Mouse (Mus musculus) c-Kit-positive CD71-negative TER-119-negative erythroid progenitor cells, embryonic 14.5 days (primary cell): ENCODE results near the gene Gpc1.

Experiments
- DNase-seq: peaks from one replicate; pipeline ENCODE4 v3.0.0-alpha.2; 2013; ENCODE audit warnings: low read depth

Gpc1 gene

DNA sequence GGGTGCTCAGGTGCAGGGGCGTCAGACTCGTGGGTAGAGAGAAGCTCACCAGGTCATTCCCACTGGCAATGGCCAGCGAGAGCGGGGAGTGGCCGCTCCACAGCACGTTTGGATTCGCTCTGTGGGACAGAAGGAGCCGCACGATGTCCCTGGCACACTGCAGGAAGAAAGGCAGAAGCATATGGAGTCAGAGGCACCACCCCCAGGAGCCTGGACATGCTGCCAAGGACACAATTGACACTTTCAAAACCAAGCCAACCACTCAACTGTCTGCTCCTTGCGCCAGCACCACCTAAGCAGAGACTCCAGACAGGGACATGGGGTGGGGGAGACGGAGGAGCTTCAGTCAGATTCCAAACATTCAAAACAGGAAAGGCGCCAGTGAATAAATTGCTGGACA, 47.8 kb downstream of the Gpc1 start:
- DNase-seq: no peak

- DNase-seq: no peak
These were observed 48.7 kb downstream of the Gpc1 start for GRCm38 (mm10) chr1:92880101-92880500.

DNA sequence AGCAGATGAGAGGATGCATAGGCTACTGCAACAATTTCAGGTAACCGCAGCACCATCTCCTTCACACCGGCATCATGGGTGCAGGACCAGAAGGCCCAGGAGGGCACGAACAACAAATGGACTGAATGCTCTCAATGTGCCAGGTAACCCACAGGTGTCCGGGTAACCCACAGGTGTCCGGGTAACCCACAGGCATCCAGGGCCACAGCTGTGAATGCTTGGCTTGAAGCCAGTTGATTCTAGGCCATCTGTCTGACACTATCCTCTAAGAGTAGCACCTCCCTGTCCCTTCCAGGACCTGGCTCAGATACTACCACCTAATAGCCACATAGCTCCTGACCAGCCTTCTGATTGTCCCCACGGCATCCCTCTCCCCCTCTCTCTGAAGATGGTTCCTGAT, 50.5 kb downstream of the Gpc1 start:
- no peak for DNase-seq

- DNase-seq: no peak
These were observed 57.6 kb downstream of the Gpc1 start for GRCm38 (mm10) chr1:92888901-92889655.

GRCm38 (mm10) chr1:92892791-92893190, 61.3 kb downstream of the Gpc1 start:
- DNase-seq: no peak

GRCm38 (mm10) chr1:92893896-92894295, 62.5 kb downstream of the Gpc1 start:
- DNase-seq: no peak

DNA sequence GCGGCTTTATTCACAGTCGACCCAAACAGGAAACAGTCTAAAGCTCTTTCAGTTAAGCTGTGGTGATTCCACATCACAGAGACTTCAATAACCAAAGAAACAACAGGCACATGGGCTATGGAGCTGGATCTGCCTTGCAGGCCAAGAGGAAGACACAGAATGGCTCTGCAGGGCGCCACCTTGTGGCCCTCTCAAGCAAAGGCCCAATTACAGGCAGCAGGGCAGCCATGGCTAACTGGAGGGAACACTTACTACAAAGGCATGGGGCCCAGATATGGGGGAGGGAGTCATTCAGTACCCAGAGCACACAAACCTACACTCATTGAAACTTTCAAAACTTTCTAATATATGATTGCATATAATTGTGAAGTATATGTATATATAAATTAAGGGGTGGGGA, 63.6 kb downstream of the Gpc1 start:
- DNase-seq: peak; percentile 59

DNA sequence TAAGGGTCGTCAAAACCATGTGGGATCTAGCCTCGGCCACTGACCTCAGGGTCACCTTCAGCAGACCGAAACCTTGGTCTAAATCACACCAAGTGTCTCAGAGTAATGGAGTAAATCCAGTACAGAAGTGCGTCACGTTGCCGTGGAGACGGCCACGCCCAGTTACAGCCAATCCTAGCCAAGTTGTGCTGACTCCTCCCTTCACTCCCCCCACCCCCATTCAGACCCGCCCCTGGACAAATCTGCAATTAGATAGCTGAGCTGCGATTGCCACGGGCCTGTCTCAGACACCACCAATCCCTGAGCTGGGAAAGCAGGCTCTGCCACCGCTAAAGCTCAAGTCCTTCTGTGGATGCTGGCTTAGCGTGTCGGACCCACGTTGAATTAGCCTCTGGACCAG, 71.3 kb downstream of the Gpc1 start, which contains the start of gene Ankmy1:
TSS of gene Ankmy1 (minus strand) at position 121 of the 400 bp plus-strand sequence.
- no peak for DNase-seq

GRCm38 (mm10) chr1:92903627-92904026, 72.2 kb downstream of the Gpc1 start:
- no peak for DNase-seq

DNA sequence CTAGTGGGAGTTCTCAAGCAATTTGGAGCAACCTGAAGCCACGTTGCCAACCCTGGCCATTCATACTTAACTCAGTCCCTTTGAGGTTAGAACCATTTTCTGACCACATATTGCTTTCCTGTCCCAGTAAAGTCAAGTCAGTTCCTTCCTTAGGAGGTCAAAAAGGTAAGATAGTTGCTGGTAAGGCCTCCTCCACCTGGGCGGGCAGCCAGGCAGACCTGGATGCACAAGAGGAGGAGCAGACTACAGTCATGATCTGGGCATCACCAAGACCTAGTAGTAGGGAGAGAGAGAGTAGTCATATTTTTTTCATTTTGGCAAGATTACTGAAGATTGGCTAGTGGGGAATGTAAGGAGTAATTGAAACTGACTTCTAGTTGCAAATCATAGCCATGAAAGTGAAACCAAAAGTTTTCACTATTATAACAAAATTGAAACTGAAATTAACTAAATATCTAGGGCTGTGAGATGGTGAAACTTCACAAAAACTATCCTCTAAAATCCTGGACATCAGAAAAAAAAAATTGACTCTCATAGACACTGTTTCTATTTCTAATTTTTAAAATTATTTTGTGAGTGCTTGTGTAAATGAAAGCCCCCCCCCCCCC, 74.4 kb downstream of the Gpc1 start:
- no peak for DNase-seq

DNA sequence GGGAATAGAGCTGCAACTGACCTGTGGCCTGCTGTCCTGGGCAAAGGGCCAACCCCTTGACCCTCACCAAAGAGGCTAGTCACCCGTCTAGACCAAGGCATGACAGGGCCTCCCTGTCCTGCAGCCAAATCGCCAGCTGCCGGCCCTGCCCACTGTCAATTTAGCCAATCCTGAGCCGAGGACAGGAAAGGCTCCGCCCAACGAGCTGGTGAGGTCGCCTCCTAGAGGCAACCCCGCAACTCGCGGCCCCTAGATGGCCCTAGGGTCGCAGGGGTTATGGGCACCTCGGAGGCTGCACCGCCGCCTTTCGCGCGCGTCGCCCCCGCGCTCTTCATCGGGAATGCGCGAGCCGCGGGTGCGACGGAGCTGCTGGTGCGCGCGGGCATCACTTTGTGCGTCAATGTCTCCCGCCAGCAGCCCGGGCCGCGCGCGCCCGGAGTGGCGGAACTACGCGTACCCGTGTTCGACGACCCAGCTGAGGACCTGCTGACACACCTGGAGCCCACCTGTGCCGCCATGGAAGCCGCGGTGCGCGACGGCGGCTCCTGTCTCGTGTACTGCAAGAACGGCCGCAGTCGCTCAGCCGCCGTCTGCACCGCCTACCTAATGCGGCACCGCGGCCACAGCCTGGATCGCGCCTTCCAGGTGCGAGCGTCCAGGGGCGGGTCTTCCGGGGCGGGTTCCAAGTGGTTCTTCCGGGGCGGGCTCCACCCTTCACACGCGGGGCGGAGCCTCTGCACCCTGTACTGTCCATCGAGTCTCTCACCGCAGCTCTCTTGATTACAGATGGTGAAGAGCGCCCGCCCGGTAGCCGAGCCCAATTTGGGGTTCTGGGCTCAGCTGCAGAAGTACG, 75.6 kb downstream of the Gpc1 start, which contains the start of gene Dusp28:
TSS of gene Dusp28 (plus strand) at position 203 of the 853 bp plus-strand sequence.
- peak; percentile 68 for DNase-seq

DNA sequence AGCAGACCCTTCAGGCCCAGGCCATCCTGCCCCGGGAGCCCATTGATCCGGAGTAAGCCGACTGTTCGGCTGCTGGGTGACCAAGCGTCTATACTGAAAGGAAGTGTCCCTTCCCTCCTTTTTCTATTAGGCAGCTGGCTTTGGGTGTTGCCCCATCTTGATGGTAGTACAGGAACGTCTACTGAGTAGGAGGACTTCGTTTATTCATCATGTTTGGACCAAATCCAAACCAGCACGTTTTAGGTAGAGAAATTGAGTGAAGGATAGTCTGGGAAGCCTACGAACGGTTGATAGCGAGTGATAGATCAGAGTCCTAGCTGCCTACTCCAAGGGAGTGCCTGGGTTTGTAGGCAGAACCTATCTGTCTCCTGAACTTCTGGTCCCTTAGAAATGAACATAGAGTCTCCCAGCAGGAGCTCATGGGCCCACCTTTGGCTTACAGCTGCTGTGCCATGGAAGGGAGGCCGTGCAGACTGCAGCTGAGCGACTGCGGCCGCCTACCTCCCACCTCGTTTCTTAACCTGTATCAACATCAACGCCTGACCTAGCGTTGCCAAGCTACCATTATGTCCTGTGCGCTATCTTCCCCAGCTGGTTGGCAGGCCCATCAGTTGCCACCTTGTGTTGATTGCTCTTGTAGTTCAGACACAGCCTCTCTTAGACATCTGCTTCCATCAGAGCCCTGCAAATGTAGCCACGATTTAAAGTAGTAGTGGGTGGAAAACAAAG, 76.4 kb downstream of the Gpc1 start:
- DNase-seq: no peak

DNA sequence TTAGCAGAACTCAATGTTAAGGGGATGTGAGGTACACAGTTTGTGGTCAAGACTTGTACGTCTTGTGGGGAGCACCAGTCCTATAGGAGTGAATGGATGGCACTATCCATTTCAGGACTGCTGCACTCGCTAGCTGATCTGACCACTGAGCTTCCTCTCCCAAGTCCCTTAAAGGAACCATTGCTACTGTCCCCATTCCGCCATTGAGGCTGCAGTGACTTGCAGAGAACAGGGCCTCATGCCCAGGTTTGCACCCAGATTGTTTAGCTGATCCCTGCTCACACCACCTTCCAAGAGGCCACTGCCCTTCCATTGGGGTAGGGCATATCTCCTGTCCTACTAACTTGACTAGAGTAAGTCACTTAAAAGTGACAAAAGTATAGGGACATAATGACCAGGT, 77.2 kb downstream of the Gpc1 start:
- no peak for DNase-seq

DNA sequence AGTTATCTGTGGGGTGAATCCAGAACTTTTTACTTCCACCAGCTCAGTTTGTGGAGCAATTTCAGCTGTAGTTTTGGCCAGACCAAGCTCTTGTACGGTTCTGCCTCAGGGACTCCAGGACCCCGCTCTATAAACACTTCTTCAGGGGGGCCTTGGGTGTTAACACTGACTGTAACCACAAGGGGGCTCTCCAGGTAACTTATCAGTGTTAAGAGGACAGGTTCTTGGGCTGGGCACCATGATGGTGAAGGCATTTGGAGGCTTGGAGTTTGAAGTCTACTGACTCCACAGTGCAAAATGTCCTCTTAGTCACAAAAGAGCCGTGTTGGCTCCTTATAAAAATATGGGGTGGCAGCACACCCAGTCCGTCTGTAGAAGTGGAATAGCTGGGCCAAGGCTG, 77.6 kb downstream of the Gpc1 start:
- no peak for DNase-seq
